Mouse (Mus musculus) liver, embryonic 14.5 days (tissue): Measurements from ENCODE around the gene Kcnt2.

Experiments
- CTCF ChIP-seq: IDR thresholded peaks from 2 replicates; pipeline ENCODE4 v1.5.1; 2016; ENCODE audit warnings: antibody characterized with exemption, low read depth, control low read depth
- EP300 ChIP-seq: IDR thresholded peaks from 2 replicates; pipeline ENCODE4 v1.6.1; 2016; ENCODE audit warnings: antibody characterized with exemption, low read depth

DNA sequence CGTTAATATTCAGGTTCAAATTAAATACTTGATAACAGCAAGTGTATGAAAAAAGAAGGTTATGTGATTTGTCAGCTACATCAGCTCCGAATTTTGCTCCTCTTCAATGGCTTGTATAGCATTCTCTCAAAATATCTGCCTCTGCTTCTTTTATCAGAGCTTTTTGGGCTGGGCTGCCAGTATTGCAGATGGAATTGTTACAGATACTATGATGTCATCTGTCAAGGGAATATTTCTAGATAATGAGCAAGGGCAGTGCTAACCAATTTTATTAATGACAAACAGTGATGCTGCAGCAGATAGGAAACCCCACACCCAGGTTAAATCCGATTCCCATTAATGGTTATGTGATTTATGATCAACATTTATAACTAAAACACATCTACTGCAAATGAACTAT, 87.7 kb downstream of the Kcnt2 start:
- TF ChIP-seq CTCF (no peak), EP300 (no peak)
